Mouse (Mus musculus): ENCODE results near the gene Scgb2b2.

Gene Scgb2b2

DNA sequence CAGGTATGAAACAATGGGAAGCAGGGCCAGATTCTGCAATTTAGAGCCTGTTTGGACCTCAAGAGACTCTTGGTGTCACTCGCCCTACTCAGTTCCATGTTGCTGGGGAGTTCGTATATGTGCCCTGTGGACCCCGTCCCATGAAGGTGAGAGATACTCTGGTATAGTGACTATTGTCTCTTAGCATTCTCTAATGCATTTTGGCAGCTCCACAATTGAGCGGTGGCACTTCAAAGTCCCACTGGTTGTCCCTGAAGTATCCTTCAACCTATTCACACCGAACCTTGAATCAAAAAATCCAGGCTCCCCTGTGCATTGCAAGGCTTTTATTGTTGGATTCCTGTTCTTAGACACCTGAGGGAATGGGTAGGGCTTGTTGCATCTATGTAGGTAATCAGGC, at the start of gene Scgb2b2:
Gene Scgb2b2 (plus strand): TSS at position 301 of the 400 bp plus-strand sequence.
- no peak for DNase-seq

DNA sequence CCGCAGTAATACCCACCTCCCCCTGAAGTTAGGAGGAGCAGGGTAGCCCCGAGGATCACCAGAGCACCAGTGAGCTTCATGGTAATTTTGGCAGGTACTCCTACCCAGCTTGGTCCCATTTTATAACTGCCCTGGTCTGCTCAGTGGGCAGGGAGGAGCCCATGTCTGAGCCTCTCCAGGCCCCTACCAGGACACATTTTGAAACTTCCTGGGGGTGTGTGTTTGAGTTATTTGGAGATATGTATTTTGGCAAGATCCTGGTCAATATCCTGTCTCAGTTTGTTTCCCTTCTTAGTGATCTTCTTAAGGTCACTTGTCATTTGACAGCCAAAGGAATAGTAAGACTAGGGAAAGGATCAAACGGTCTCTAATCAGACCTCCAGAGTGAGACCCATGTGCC, 1.4 kb downstream of the Scgb2b2 start, which contains the start of gene Scgb1b2:
Gene Scgb1b2 (minus strand): TSS at position 101 of the 400 bp plus-strand sequence.
- no peak for DNase-seq
